Mouse (Mus musculus) gastrocnemius, adult 18-20 months (tissue): ENCODE data around the gene Itga5. TPM values are rescaled to one million over a fixed set of nuclear protein-coding genes. Genes with fewer than 3 reads are reported as not detected.

Experiments
- DNase-seq: peaks from one replicate; pipeline ENCODE4 v3.0.0; 2021; ENCODE audit warnings: low spot score
- total RNA-seq, 2 experiments: library from RNA; stranded (reverse); gene quantifications; 2 replicates each; pipeline ENCODE4 v1.2.3; 2021

Gene Itga5
- total RNA-seq, 2 experiments from 2014 or later = 6.5 to 9.1 TPM

GRCm38 (mm10) chr15:103365471-103366375 is 840 bp downstream of the Itga5 start:
- no peak for DNase-seq

DNA sequence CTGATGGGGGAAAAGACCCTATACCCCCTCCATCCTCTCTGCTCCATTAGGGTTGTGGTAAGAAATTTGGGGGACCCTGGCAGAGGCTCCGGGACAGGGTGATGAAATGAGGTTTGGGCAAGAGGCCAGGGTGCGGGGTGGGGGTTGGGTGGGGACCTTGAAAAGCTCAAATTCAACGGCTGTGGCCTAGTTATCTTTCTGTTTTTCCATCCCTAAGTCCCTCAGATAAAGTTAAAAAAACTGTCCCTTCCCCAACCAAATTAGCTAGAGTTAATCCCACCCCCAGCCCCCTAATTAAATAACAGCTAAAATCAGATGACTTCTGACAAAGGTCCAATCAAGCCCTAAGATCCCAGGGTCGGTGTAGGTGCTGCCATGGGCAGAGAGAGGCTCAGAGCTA is 1.8 kb downstream of the Itga5 start:
- no peak for DNase-seq

- no peak for DNase-seq
These were observed 2.8 kb downstream of the Itga5 start for GRCm38 (mm10) chr15:103363809-103364208.

- no peak for DNase-seq
These were observed 3.6 kb downstream of the Itga5 start for GRCm38 (mm10) chr15:103362950-103363349.

DNA sequence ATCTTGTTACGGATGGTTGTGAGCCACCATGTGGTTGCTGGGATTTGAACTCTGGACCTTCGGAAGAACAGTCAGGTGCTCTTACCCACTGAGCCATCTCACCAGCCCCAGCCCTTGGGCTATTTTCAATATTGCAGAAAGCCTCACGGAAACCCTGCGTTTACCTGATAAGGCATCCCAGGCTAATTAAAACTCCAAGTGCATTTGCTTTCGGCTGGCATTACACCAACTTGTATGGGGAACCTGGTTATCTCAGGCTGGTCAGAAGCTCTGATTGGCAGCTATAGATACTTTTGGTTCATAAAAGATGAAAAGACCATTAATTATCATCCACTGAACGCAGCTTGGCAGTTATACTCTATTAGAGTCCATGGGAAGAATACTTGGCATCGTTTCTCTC is 4.2 kb downstream of the Itga5 start:
- no peak for DNase-seq

GRCm38 (mm10) chr15:103361269-103361668 is 5.3 kb downstream of the Itga5 start:
- DNase-seq = no peak

- DNase-seq = peak; percentile 84
These were observed 6.5 kb downstream of the Itga5 start for GRCm38 (mm10) chr15:103359869-103360602.

- DNase-seq = peak; percentile 63
These were observed 7.4 kb downstream of the Itga5 start for GRCm38 (mm10) chr15:103359122-103359510.

GRCm38 (mm10) chr15:103358278-103359121 is 8.1 kb downstream of the Itga5 start:
- DNase-seq = no peak

DNA sequence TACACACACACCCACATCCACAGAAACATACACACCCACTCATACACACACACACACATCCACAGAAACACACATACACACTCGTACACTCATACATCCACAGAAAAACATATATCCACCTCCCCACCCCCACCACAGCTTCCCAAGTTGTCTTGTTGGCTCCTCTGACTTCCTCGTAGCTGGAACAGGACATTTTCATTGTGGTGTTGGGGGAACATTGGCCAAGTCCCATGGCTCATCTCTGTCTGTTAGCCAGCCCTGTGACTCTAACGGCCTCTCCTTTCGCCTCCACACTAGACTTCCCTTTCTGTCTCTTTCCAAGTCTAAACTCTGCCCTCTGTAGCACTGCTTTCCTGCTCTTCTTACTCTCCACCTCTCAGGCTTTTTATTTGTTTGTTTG is 8.7 kb downstream of the Itga5 start:
- no peak for DNase-seq

- DNase-seq = no peak
These were observed 10.4 kb downstream of the Itga5 start for GRCm38 (mm10) chr15:103356130-103356529.

DNA sequence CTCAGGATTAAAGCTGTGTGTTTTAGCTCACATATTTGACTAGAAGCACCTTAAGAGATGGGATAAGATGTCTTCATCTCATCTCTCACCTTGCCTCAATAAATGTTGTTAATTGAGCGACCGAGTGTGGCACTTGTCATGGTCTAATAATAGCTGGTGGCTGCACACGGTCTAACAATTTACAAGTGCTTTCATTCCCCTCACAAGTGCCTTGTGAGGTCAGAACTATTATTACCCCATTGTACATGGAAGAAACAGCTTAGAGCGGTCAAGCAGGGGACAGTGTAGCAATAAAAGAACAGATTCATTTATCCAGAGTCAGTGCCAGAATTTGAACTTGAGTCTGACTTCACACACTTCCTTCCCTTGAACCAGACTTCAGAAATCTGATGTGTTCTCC is 11.1 kb downstream of the Itga5 start:
- no peak for DNase-seq

GRCm38 (mm10) chr15:103354690-103355089 is 11.9 kb downstream of the Itga5 start:
- no peak for DNase-seq

DNA sequence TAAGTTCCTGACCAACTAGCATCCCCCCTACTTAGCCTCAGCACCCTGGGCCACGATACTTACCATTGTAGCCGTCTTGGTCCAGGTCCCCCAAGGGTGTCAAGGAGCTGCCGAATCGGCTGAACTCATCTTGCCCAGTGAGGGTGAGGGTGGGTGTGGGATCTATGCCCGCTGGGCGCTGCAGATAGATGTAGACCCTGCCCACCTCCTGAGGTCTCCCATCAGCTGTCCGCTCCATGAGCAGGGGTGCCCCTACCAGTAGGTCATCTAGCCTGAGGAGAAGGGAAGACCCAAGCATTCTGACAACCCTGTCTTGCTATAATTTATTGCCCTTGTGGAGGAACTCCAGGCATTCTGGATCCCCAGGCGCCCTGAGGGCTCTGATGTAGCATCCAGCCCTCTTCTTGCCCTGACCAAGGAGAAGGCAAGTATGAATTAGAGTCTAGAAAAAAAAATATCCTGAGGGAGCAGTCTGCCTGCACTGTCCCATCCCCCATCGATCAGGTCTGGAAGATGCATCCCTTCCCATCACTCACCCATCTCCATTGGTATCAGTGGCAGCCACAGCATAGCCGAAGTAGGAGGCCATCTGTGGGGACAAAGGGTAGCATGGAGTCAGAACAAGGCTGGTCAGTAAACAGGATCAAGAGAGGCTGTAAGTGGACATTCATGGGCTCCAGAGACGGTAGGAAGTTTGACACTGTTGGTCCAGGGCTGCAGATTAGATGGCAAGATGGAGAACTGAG is 12.9 kb downstream of the Itga5 start:
- no peak for DNase-seq

DNA sequence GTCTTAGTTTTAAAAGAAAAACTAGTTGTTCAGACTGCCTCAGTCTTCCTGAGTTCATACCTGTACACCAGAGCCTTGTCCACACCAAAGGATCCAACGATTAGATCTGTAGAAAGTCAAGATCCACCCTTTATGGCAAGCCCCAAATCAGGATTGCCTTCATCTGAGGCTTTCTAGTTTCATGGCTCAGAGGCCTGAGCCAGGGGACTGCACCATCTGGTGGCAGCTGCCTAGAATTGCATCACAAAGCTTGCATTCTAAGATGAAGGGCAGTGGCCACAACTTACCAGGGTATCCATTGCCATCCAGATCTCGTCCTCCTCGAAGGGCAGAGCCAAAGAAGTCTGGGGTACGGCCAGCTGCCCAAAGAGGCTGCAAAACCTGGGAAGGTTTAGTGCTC is 13.7 kb downstream of the Itga5 start:
- peak; percentile 48 for DNase-seq

GRCm38 (mm10) chr15:103347275-103347684 is 19.3 kb downstream of the Itga5 start:
- peak; percentile 70 for DNase-seq

- DNase-seq = no peak
These were observed 20.8 kb downstream of the Itga5 start for GRCm38 (mm10) chr15:103345789-103346188.

DNA sequence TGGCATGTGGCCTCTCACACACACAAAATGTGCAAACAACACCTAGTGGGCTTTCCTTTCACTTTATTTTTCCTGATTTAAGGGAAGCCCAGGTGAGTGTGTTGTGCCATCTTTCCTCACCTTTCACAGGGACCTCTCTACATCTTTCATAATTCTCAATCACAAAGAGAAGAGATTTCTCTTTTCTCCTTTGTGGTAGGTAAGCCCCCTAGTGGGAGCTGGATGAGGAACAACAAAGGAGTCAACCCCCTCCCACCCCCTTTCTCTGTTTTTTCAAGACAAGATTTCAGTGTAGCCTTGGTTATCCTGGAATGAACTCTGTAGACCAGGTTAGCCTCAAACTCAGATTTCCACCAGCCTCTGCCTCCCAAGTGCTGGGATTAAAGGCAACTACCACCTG is 23.0 kb downstream of the Itga5 start:
- no peak for DNase-seq

DNA sequence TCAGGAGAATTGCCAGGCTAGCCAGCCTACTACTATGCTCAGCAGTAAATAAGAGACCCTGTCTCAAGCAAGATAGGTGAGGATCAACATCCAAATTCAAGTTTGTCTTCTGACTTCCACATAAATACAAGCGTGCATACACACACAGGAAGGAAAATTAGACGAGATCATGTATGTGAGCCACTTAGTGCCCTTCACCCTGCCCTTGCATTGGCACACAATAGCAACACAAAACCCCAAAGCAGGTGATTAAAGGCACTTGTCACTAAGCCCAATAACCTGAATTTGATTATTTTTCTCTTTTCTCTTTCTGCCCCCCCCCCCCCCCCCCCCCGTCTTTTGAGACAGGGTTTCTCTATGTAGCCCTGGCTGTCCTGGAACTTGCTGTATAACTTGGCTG is 23.6 kb downstream of the Itga5 start:
- no peak for DNase-seq

DNA sequence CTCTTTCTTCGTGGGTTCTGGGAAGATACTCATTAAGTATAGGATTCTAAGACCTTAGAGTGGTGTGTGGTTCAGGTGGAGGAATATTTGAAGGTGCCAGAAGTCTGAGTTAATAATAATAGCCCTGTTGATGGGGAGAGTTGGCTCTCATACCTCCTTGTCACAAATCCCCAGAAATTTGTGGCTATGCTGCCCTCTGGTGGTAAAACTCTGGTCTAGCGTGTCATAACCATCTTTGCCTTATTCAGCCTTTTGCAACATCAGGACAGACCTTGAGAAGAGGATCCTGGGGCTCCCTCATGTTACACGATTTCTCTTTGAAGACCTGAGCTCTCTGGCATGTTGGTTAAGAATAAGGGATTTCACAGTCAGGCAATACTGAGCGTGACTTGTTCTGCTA is 24.1 kb downstream of the Itga5 start:
- peak; percentile 81 for DNase-seq

- no peak for DNase-seq
These were observed 25.0 kb downstream of the Itga5 start for GRCm38 (mm10) chr15:103341547-103341946.
